Mouse (Mus musculus): ENCODE results near the gene Tbc1d5. TPM values are rescaled to one million over a fixed set of nuclear protein-coding genes. Genes with fewer than 3 reads are reported as not detected.

Tbc1d5 gene
- polyA plus RNA-seq, 1 experiment from 2014 or later: 10.5 TPM

DNA sequence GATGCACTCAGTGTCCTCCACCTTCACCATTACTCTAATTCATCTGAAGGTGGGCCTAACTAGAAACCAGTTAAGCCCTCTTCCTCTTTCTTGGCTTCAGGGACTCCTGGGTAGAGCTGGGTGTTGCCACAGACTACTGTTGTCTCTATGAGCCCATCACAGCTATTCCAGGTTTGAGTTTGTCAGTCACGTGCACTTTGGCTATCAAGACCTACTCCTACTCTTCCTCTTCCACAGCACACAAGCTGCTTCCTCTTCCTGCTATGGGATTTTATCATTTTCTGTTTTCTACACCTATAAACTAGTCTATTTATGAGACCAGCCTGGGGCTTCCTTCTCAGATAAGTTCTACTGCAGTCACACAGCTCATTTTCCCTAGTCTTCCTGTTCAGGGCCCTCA is 314.4 kb downstream of the Tbc1d5 start:
- 92% methylated on average over 1 of the region's 1 CpGs for WGBS

GRCm38 (mm10) chr17:50853220-50853619 is 325.9 kb downstream of the Tbc1d5 start:
- 28% methylated on average over 3 of the region's 3 CpGs for WGBS
- no peaks in the 10 kb centered on the region for H3K27me3 ChIP-seq
- no peak for ATAC-seq (ENCODE audit: low FRiP score)
- H3K9me3 ChIP-seq (replicated peaks): no peaks in the 10 kb centered on the region
- H3K4me3 ChIP-seq: no peak overlapping the region
- no peak overlapping the region for H3K9ac ChIP-seq
- H3K36me3 ChIP-seq: no peaks in the 10 kb centered on the region
- no peaks in the 10 kb centered on the region for H3K4me1 ChIP-seq
- no peak overlapping the region for H3K4me2 ChIP-seq (replicated peaks)
- H3K27ac ChIP-seq: no peak overlapping the region

More for the DNA sequence above, 314.4 kb downstream of the Tbc1d5 start:
- Histone ChIP-seq H3K9me3 (replicated peaks) (no peaks in the 10 kb centered on the region), H3K9ac (no peak overlapping the region), H3K36me3 (no peaks in the 10 kb centered on the region), H3K27me3 (no peaks in the 10 kb centered on the region), H3K4me3 (no peak overlapping the region), H3K4me1 (no peaks in the 10 kb centered on the region), H3K4me2 (replicated peaks) (no peak overlapping the region), H3K27ac (no peak overlapping the region)
- ATAC-seq (ENCODE audit: low FRiP score): no peak

DNA sequence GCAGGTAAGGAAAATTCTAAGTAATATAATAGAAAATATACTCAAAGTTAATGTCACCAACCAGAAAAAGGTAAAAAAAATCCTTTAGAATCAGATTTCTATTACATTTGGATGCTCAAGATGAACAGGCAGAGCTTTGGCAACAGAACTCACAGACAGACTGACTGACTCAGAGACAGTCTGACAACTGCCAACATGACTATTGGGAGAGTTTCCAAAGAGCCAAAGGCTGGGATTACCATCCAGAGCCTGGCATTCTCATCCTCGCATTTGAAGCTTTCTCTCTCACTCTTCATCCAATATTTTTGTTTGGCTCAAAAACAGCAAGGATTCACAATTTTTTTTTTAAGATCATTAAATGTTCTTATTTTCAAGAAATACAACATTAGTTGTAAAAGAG is 327.8 kb downstream of the Tbc1d5 start:
- H3K9ac ChIP-seq: no peak overlapping the region
- no peaks in the 10 kb centered on the region for H3K4me1 ChIP-seq
- H3K27me3 ChIP-seq: no peaks in the 10 kb centered on the region
- 87% methylated on average over 1 of the region's 1 CpGs for WGBS
- ATAC-seq (ENCODE audit: low FRiP score): no peak
- H3K4me2 ChIP-seq (replicated peaks): no peak overlapping the region
- H3K4me3 ChIP-seq: no peak overlapping the region
- H3K27ac ChIP-seq: no peak overlapping the region
- no peaks in the 10 kb centered on the region for H3K36me3 ChIP-seq
- H3K9me3 ChIP-seq (replicated peaks): no peaks in the 10 kb centered on the region

DNA sequence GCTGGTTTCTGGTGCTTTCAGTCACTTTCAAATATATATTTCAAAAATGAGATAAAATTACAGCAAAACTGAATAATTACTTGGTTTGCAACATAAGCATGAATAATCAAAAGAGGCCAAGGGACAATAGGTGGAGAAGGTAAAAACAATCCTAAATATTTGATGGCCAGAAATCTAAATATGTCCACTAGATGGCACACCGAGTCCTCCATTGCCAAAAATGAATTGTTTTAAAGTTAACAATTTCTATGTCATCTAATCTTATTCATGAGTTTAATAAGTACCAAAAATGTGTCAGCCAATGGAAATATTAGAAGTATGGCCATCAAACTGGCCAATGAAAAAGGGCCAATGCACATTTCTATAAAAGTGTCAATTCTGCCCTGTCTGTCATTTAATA is 365.1 kb downstream of the Tbc1d5 start:
- H3K27ac ChIP-seq: no peak overlapping the region
- H3K4me1 ChIP-seq: no peaks in the 10 kb centered on the region
- H3K36me3 ChIP-seq: no peaks in the 10 kb centered on the region
- no peak overlapping the region for H3K4me2 ChIP-seq (replicated peaks)
- ATAC-seq (ENCODE audit: low FRiP score): no peak
- no peaks in the 10 kb centered on the region for H3K27me3 ChIP-seq
- H3K9ac ChIP-seq: no peak overlapping the region
- H3K9me3 ChIP-seq (replicated peaks): no peaks in the 10 kb centered on the region
- no peak overlapping the region for H3K4me3 ChIP-seq
- 70% methylated on average over 1 of the region's 1 CpGs for WGBS

- H3K27me3 ChIP-seq: no peaks in the 10 kb centered on the region
- WGBS: 93% methylated on average over 6 of the region's 6 CpGs
- H3K27ac ChIP-seq: no peak overlapping the region
- no peak overlapping the region for H3K4me3 ChIP-seq
- H3K36me3 ChIP-seq: no peaks in the 10 kb centered on the region
- no peaks in the 10 kb centered on the region for H3K9me3 ChIP-seq (replicated peaks)
- H3K4me1 ChIP-seq: no peaks in the 10 kb centered on the region
- H3K4me2 ChIP-seq (replicated peaks): no peak overlapping the region
- no peak for ATAC-seq (ENCODE audit: low FRiP score)
- H3K9ac ChIP-seq: no peak overlapping the region
Measured at GRCm38 (mm10) chr17:50813580-50813979, 365.6 kb downstream of the Tbc1d5 start.

DNA sequence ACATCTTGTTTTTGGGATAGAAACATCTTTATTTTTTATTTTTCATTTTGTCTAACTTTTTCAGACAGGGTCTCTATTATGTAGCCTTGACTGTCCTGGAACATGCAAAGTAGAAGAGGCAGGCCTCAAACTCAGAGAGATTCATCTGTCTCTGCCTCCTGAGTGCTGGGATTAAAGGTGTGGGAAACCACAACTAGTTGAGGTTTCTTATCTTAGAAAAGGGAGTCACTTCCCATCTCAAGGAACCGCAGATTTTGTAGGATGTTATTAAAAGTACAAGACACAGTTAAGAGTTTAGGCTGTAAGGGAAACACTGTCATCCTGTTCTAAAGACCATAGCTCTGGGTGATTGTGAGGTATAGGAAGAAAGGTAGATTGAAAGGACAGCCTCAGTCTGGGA is 373.5 kb downstream of the Tbc1d5 start:
- Histone ChIP-seq H3K9ac (no peak overlapping the region), H3K27ac (no peak overlapping the region), H3K4me3 (no peak overlapping the region), H3K9me3 (replicated peaks) (no peaks in the 10 kb centered on the region), H3K27me3 (no peaks in the 10 kb centered on the region), H3K4me2 (replicated peaks) (no peak overlapping the region), H3K4me1 (no peaks in the 10 kb centered on the region), H3K36me3 (no peaks in the 10 kb centered on the region)
- WGBS: 96% methylated on average over 1 of the region's 1 CpGs
- ATAC-seq (ENCODE audit: low FRiP score): no peak

DNA sequence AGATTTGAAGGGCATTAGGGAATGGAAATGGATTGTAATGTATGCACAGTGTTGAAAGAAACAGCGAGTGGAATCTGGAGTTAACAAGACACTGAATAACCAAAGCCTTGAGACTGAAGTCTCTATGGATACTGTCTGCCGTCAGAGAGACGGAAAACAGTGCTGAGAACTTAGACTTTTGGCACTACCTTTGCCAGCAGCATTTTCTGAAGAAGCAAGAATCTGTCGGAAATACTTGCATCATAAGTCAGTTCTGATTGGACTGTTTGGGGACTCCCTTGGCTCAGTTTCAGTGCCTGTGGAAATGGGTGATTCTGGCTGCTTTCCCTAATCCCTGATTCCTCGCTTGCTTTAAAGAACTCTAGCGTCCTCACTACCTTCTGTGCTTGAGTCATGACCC is 375.9 kb downstream of the Tbc1d5 start:
- WGBS: 81% methylated on average over 6 of the region's 6 CpGs
- Histone ChIP-seq H3K4me1 (no peaks in the 10 kb centered on the region), H3K9me3 (replicated peaks) (no peaks in the 10 kb centered on the region), H3K4me2 (replicated peaks) (no peak overlapping the region), H3K27me3 (no peaks in the 10 kb centered on the region), H3K27ac (no peak overlapping the region), H3K4me3 (no peak overlapping the region), H3K36me3 (no peaks in the 10 kb centered on the region), H3K9ac (no peak overlapping the region)
- no peak for ATAC-seq (ENCODE audit: low FRiP score)

DNA sequence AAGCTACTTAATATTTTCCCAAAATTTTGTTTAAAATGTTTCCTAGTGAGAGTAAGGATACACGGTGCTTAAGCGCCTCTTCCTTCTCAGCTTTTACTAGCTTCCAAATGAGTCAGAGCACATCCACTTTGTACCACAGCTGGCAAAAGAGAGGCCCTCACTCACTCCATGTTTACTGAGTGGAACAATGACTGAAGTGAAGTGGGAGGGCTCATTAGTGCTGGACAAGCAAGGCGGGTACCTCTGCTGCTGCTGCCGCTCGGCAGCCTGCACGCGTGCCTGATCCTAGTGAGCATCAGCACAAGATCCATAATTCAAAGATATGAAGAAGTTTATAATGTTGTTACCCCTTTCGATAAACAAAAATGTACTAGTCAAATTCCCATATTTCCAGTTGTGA is 376.8 kb downstream of the Tbc1d5 start:
- Histone ChIP-seq H3K27ac (no peak overlapping the region), H3K36me3 (no peaks in the 10 kb centered on the region), H3K27me3 (no peaks in the 10 kb centered on the region), H3K9me3 (replicated peaks) (no peaks in the 10 kb centered on the region), H3K4me3 (no peak overlapping the region), H3K4me1 (no peaks in the 10 kb centered on the region), H3K4me2 (replicated peaks) (no peak overlapping the region), H3K9ac (no peak overlapping the region)
- ATAC-seq (ENCODE audit: low FRiP score): no peak; the same call in 1 of the 2 replicates
- 82% methylated on average over 8 of the region's 8 CpGs for WGBS

GRCm38 (mm10) chr17:50795445-50796095 is 383.6 kb downstream of the Tbc1d5 start:
- H3K27ac ChIP-seq: no peak overlapping the region
- ATAC-seq (ENCODE audit: low FRiP score): peak; percentile 89
- no peak overlapping the region for H3K9ac ChIP-seq
- H3K27me3 ChIP-seq: no peaks in the 10 kb centered on the region
- H3K4me2 ChIP-seq (replicated peaks): no peak overlapping the region
- no peak overlapping the region for H3K4me3 ChIP-seq
- 69% methylated on average over 6 of the region's 6 CpGs for WGBS
- no peaks in the 10 kb centered on the region for H3K36me3 ChIP-seq
- H3K9me3 ChIP-seq (replicated peaks): no peaks in the 10 kb centered on the region
- H3K4me1 ChIP-seq: no peaks in the 10 kb centered on the region

- Histone ChIP-seq H3K4me1 (no peaks in the 10 kb centered on the region), H3K9ac (no peak overlapping the region), H3K27me3 (no peaks in the 10 kb centered on the region), H3K36me3 (no peaks in the 10 kb centered on the region), H3K4me3 (no peak overlapping the region), H3K9me3 (replicated peaks) (no peaks in the 10 kb centered on the region), H3K4me2 (replicated peaks) (no peak overlapping the region), H3K27ac (no peak overlapping the region)
- no peak for ATAC-seq (ENCODE audit: low FRiP score)
- 79% methylated on average over 2 of the region's 2 CpGs for WGBS
Measured at GRCm38 (mm10) chr17:50791671-50792070, 387.5 kb downstream of the Tbc1d5 start.

DNA sequence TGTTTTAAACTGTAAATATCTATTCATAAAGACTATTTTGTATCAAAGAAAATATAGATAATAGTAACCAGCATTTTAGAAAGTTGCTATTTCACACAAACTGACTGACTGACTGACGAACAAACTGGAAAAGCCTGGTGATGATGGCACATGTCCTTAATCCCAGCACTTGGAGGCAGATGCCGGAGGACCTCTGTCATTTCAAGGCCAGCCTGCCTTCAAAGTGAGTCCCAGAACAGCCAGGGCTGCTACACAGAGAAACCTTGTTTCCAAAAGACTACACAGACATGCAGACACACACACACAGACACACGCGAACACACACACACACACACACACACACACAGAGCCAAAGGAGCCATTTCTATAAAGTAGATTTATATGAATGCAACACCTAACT is 390.3 kb downstream of the Tbc1d5 start:
- no peaks in the 10 kb centered on the region for H3K27me3 ChIP-seq
- no peaks in the 10 kb centered on the region for H3K36me3 ChIP-seq
- H3K9ac ChIP-seq: no peak overlapping the region
- H3K27ac ChIP-seq: no peak overlapping the region
- no peak for ATAC-seq (ENCODE audit: low FRiP score)
- no peaks in the 10 kb centered on the region for H3K4me1 ChIP-seq
- no peaks in the 10 kb centered on the region for H3K9me3 ChIP-seq (replicated peaks)
- no peak overlapping the region for H3K4me2 ChIP-seq (replicated peaks)
- 94% methylated on average over 4 of the region's 4 CpGs for WGBS
- no peak overlapping the region for H3K4me3 ChIP-seq

DNA sequence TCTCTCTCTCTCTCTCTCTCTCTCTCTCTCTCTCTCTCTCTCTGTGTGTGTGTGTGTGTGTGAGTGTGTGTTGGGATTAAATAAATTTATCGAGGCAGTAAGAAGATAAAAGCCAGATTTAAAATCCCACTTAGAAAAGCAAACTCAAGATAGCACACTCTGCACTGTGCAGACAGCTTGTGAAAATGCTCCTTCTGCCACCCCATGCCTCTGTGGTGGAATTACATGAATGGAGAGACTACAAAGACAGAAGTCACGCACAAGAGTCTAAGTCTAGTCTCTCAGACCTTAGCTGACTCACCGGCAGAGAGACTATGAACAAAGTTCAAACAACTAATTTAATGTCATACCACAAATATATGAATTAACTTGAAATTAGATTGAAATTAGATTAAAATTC is 403.9 kb downstream of the Tbc1d5 start:
- H3K4me2 ChIP-seq (replicated peaks): no peak overlapping the region
- no peaks in the 10 kb centered on the region for H3K27me3 ChIP-seq
- ATAC-seq (ENCODE audit: low FRiP score): no peak
- H3K36me3 ChIP-seq: no peaks in the 10 kb centered on the region
- no peak overlapping the region for H3K9ac ChIP-seq
- no peak overlapping the region for H3K27ac ChIP-seq
- H3K4me3 ChIP-seq: no peak overlapping the region
- H3K9me3 ChIP-seq (replicated peaks): no peaks in the 10 kb centered on the region
- no peaks in the 10 kb centered on the region for H3K4me1 ChIP-seq
- 88% methylated on average over 3 of the region's 3 CpGs for WGBS

DNA sequence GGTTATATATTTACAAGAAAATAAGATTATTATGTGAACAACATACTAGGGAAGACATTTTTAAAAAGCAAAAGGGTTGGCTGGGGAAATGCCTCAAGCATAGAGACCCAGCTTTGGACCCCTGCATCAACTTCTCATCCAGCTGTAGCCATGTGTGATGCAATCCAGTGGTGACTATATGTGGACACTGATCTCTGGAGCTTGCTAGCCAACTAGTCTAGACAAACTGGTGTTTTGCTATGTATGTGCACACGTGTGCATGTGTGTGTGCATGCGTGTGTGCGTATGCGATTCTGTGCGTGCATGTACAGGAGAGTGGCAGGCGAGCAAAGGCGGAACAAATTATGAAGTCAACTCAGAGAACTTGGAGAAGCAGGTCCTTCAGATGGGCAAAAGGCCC is 414.8 kb downstream of the Tbc1d5 start:
- Histone ChIP-seq H3K4me2 (replicated peaks) (no peak overlapping the region), H3K4me1 (no peaks in the 10 kb centered on the region), H3K27me3 (no peaks in the 10 kb centered on the region), H3K36me3 (no peaks in the 10 kb centered on the region), H3K4me3 (no peak overlapping the region), H3K27ac (no peak overlapping the region), H3K9me3 (replicated peaks) (no peaks in the 10 kb centered on the region), H3K9ac (no peak overlapping the region)
- 95% methylated on average over 7 of the region's 7 CpGs for WGBS
- ATAC-seq (ENCODE audit: low FRiP score): no peak

Data from hindbrain, embryonic 12.5 days (tissue).